Mouse (Mus musculus) natural killer cell, adult 2 months (primary cell): ENCODE measurements at regions not wholly inside any gene's neighbourhood (a gene's known extent, or its start where the extent isn't known, plus 50 kb on each side); places are given as distances from the start of the nearest gene placed in this dataset.

ENCODE experiments used
- DNase-seq, 2 experiments: peaks; one replicate each; pipeline ENCODE4 v3.0.0; 2022; ENCODE audit warnings: low spot score in 2 of 2

DNA sequence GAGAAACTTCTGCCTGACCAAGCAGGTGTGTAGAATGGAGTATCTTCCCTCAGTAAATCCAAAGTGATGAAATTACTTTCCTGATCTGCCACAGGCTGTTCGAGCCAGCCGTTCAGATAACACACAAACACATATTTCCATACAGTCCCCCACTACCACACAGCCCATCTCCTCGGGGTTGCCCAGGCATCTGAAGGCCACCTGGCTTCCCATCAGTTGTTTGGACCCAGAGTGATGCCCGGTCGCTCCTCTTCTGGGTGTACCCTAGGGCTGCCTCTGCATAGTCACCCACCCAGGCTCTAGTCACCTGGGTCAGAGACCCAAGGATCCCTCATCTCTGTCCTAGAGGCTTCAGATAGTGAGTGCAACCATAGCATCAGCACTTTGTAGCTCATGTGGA, 107.9 kb downstream of the CK137956 start:
- DNase-seq, result no peak

DNA sequence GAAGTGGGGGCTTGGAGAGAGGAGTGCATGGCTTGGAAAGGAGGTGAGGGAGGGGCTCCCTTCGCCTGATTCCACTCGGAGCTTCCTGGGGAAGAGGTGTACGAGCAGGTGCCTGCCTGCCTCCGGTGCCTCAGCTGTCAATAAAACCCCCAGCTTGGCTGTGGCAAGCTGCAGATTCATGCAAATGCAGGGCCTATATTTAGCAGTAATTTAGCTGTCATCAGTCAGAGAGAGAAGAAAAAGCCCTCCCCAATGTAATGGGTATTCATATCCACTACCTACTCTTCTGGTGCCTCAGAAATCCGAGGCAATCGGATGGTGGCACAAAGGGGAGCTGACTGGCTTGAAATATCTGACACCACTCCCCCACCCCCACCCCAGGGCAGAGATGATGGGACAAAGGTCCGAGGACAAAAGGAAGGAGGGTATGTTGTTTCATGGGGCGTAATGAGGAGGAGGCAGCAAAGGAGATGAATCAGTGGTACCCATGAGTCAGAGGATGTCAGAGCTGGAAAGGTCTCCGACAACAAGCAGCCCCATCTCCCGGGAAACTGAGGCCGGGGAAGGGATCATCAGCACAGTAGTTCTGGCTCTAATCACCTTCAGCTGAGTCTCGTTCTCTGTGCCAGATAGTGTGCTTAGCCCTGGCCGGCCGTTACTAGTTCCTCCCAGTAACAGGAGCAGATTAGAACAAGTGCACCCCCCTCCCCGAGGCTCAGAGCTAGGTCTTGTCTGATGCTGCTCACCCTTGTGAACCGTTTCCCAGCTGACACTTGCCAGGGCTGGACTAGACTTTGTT, 109.2 kb downstream of the CK137956 start:
- DNase-seq, result no peak

DNA sequence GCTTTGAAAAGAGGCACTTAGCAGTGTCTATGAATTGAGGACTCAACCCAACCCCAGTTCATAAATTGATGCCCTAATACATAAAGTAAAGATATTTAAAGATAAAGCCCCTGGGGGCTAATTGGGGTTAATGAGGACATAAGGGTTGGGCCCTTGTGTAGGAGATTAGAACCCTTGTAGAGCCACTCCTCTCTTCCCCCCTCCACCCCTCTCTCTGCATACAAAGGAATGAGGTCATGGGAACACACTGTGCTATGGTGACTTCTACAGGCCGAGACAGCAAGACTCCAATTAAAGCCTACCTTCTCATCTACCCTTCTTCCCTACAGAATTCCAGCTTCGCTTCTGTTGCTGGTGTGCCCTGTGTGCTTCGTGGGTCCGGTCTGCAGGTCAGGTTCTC, 110.5 kb downstream of the CK137956 start:
- DNase-seq, result no peak

DNA sequence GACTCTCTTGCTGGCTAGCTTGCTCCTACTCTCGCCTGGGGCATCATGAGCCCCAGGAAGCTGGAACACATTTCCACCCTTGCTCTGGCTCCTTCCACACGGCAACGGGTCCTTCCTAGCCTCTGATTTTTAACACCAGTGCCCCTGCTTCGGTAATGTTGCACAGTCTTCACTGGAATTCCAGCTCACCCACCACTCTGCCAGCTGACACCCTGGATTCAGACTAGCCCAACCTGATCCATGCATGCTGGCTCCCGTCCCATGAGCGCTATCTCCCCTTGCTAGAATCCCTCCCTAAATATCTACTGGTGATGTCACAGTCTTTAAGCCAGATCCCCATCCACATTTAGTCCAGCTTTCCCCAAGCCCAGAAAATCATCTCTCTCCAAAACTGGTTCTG, 111.2 kb downstream of the CK137956 start:
- DNase-seq, result no peak

DNA sequence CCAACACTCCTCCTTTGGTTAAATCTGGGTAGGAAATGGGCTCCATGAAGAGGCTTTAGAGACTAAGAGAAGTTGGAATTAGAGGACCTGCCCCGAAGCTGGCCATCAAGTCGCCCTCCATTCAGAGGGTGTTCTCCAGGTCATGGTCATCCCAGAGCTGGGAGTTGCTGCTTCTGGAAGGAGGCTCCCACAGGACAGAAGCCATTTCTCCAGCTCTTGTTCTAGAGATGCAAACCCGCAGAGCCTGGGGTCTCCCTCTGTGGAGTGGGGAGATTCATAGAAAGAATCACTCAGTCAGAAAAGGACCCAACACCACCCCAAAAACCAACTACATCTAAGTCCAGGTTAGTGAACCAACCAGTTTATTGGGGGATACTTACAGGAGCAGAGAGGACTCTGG, 112.2 kb downstream of the CK137956 start:
- no peak for DNase-seq

DNA sequence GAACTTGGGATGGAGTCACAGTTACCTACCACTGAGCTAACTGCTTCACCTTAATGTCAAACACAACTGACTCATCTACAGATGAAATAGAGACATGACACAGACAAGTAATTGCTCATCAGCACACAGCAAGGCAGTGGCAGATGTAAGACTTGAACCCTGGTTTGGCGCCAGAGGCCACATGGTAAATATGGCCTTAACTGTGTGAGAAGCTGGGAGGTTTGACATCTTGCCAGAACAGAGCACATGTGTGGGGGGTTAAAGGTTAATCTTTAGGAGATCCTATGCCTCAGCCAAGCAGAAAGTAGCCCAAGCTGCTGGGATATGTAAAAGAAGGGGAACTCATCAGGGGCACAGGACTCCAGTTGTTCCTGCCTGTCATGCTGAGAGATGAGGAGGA, 114.9 kb downstream of the CK137956 start:
- DNase-seq, result no peak

DNA sequence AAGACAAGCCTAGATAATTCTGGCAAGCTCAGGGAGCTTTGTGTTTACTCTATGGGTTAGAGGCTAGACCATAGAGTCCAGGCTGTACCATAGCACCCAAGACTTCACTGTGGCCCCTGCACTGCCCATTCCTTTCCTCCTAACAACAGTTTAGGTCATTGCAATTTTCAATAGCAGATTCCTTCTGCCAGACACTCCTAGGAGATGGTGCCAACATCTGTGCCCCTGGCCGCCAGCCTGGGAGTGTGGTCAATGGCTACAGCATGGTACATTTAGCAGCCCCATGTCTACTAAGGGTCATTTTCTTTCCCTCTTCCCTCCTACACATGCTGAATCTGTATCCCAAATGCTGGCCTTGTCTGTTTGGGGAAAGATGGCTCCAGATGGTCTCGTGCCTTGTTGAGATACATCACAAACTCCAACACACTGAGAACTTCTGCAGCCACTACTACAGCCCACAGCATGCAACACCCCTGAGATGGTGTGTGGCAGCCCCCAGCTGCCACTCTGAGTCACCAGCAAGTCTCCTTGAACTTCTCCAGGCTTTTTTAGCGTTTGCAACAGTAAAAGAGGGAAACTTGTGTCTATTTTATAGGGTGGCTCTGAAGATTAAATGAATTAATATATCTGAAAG, 115.9 kb downstream of the CK137956 start:
- no peak for DNase-seq

DNA sequence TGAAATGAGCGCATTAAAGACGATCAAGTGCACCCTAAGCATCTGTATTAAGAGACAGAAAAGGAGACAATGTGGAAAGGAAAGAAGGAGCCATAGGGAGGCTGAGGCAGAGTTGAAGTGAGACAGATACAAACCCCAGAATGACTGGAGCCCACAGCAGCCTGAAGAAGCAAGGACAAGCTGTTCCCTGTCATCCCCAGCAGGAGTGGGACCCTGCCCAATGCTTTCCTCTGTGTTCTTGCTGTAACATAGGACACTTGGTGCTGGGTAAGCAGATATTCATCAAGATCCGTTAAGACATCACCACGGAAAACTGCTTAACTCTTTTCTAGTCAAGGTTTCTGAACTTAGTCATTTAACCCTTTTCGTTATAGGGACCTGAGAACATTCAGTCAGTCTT, 121.4 kb downstream of the CK137956 start:
- DNase-seq, result no peak

DNA sequence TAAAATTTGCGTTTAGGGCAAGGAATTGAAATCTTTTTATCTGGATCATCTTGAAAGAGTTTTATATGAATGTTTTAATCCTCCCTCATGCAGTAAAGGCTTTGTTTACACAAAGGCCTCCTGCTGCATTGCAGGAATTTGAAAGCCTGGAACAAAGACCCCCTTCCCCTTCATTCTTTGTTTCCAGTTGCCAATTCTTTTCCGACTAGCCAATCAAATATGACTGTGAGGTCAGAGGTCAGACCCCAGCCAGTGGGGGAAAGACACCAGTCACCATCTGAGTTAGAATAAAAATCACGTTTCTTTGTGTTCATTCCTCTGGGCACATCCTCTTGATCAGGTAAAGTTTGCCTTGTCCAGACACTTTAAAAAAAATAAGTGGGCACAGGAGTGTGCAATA, 124.4 kb downstream of the CK137956 start:
- DNase-seq, result no peak

DNA sequence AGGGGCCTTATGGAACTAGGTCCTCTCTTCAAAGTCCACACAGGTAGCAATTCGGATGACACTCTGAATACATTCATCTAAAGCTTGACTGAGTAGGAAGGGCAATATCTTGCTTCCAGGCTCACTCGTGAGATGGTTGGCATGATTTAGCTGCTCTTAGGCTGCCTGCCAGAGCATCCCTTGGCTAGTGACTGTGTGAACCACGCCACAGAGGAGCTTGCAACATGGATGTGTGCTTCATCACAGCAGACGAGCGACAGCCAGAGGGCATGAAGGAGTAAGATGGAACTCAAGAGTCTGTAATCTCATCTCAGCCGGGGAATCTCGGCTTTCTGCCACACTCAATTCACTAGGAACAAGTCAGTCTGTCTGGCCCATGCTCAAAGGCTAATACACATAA, 127.3 kb downstream of the CK137956 start:
- DNase-seq, result no peak

DNA sequence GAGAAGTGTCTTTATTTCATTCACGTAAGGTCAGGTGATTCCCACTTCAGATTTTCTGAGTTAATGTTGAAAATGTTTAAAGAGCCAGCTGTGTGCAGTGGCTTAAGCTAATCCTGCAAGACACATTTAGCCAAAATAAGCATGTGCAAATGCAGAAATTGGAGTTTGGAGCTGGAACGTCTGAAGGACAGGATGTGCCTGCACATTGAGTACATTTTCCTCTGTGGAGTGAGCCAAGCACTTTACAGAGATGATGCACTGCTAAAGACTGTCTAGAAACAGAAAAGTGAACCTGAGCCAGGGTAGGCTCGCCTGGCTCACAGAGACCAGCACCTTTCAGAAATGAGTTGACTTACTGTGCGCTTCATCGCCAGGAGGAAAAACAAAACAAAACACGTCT, 137.1 kb downstream of the CK137956 start:
- DNase-seq, result no peak

DNA sequence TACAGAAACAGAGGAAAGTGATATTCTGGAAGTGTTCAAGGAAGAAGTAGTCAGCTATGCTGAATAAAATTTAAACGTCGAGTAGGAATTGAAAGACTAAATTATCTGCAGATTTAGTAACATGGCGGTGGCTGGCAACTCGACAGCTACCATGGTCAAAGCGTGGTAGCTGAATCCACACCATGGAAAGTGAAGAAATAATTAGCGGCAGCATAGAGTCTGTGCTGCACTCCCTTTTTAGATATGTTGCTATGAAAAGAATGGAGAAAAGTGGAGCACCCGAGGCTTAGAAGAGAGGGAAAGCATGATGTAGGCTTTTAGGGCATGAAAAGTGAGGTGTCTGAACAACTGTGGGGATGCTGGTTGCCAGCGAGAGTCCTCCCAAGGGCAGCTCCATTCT, 143.8 kb downstream of the CK137956 start:
- no peak for DNase-seq

DNA sequence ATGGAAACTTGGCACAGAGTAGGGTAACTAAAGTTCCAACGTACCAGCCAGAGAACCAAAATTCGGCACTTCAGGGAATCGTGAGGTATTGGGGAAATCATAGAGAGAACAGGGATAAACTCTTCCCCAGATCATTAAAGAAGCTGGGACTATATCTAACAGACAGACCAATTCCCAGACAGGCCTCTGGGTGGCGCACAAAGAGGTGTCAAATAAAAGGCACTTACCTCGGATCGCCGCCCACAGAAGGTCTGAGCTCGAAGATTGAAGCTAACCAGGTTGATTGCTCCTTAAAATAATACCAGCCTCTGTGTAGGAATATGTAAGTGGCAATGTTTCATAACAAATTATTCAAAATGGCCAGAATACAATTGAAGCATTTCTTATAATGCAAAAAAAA, 151.2 kb downstream of the CK137956 start:
- DNase-seq, result no peak

DNA sequence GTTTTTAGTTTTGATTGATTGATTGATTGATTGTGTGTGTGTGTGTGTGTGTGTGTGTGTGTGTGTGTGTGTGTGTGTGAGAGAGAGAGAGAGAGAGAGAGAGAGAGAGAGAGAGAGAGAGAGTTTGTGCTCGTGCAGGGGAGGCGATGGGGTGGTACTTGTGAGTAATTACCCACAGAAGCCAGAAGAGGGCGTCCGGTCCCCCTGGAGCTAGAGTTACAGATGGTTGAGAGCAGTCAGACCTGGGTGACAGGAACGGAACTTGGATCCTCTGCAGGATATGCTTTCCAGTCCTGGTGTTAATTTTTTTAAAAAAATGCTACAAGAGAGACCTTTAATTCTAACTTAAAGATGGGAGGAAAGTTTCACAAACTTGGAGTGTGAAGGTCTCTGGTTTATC, 151.7 kb downstream of the CK137956 start:
- no peak for DNase-seq

DNA sequence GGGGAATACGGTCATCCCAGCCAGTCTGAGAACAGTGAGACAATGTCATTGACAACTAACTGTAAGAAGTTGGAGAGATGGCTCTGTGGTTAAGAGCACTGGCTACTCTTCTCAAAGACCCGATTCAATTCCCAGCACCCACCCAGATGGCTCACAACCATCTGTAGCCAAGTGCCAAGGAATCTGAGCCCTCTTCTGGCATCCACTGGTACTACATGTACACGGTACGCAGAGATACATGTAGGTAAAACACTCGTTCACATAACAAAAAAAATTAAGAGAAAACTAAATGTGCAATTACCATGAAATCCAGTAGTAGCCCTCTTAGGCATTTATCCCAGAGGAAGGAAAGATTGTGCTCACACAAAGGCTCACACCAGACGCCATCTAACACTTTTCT, 156.1 kb downstream of the CK137956 start:
- DNase-seq, result no peak

DNA sequence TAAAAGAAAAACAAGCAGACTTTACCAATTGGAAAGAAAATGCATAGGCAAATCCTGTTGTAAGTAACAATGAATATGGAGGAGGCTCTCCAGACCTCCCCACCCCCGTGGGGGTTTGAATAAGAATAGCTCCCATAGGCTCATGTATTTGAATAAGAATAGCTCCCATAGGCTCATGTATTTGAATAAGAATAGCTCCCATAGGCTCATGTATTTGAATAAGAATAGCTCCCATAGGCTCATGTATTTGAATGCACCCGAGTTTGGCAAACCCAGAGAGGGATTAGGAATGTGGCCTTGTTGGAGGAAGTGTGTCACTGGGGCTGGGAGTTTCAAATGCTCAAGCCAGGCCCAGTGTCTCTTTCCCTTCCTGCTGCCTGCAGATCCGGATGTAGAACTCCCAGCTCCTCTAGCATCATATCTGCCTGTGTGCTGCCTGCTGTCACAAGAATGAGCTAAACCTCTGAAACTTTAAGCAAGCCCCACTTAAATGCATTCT, 158.7 kb downstream of the CK137956 start:
- no peak for DNase-seq

DNA sequence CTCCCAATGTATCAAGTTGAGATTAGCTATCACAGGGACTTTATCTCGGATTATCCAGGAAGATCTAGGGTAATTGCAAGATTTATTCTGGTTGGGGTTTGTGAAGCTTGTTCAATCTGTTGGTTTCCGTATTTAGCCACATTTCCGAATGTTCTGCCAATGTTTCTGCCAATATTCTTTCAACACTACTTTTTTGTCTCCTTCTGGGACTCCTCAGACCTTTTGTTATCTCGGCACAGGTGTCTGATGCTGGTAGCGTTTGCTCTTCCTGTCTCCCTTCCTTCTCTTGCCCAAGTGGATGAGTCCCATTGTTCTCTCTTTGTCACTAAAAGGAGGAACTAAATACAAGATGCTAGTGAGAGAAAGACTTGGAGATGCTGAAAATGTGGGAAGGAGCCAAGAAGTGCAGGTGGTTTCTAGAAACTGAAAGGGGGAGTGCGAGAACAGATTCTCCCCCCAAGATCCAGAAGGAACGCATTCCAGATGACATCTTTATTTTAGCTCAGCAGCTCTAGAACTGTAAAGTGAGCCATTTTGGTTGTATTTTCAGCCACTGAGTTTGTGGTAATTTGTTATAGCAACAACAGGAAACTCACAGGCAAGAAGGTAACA, 159.7 kb downstream of the CK137956 start:
- DNase-seq, result no peak

DNA sequence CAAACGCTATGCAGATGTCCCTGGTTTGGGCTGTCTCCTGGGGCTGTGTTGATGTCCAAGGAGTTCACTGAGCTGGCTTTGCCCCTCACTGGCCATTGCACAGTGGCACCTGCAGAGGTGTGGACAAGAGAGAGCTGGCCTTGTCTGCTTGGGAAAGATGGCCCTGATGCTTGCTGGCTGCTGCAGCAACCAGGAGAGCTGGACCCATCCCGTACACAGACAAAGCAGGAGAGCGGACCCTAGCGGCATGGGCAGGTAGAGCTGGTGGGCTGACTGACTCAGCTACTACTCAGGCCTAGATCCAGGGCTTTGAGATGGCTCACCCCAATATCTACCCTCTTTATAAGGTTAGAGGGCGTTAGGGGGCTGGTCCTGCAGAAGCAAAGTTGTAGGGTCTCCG, 161.7 kb downstream of the CK137956 start:
- no peak for DNase-seq

DNA sequence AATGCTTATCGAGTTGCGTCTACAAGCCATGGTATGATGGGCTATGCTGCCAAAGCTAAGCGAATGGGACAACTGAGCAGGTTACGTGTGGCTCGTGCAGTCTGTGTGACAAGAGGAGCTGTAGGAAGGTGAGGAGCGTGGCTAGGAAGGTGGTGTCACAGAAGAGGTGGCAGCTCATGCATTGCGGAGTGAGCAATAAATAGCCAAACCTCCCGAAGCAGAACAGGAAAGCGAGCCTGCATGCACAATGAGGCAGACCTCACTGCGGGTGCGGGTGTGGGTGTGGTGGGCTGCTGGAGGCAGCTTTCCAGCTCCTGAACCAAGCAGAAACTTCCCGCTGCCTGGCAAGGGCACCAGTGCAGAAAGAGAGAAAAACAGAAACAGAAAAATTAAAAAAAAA, 181.5 kb downstream of the CK137956 start:
- no peak for DNase-seq

DNA sequence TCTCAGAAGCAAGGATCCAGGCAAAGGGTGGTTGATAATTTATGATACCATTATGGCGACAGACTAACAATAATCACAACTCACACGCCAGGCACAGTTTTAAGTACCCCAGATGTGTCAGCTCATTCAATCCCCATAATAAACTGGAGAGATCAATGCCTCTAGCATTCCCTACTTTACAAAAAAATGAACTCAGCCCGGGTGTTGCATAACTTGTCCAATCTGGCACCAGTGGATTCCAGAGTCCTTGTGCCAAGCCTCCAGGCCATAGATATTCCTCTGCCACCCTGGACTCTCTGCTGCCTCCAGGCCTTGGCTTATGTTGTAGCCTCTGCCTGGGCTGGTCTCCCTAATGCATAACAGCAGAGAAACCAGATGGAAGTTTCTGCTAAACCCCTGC, 185.0 kb downstream of the CK137956 start:
- no peak for DNase-seq

DNA sequence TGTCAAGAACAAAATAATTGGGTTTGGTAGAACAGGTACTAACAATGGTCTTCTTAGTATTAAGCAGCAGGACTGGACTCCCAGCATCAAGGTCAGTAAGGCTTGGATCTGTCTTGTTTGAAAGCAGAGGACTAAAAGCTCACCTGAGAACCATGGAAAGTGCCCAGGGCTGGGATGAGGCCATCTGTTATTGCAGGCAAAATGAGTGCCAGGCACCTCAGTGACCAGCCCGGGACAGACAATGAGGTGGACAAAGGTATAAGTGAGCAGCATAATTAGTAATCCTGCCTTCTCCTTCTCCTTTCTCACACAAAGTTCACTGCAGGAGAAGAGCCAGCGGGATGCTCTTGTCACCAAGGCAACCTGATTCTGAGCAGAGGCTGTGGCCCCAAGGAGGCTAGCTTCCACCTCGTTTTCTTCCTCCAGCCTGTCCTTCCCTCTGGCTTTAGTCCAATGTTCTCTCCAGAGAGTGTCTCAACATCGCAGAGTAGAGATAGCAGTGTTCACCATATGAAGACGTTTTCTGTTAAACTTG, 198.7 kb downstream of the CK137956 start:
- DNase-seq, result no peak

DNA sequence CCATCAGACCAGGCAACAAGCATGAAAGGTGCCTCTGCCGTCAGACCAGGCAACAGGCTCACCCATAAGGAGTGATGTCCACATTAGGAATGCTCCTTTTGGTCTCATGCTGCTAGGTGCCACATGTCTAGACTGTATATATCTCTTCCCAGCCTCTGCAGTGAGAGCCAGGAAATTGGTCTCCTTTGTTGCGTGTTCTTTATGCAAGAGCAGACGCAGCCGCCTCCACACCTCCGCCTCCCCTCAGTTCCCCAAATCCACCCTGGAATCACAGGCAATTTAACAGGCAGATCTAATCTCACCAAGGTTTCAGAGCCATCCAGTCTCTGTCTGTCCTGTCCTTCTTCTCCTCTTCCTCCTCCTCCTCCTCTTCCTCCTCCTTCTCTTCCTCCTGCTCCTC, 207.0 kb downstream of the CK137956 start:
- no peak for DNase-seq

DNA sequence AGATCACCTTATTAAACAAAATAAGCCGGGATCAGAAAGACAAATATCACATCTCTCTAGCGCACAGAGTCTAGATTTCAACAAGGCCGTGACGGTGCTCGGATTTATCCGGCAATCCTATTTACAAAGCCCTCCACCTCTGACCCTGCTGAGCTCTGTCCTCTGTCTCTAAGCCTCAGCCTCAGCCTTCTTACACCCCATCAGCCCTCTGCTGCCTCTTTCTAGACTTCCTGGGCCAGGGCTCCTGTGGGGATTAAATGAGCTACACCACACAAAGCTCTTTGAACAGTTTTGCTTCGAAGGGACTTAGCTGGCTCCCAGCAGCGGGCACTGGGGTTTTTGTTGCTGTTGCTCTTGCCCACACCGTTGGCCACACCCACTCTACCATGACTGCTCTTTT, 211.8 kb downstream of the CK137956 start:
- no peak for DNase-seq
